Mouse (Mus musculus) c-Kit-positive CD71-positive TER-119-positive erythroid progenitor cells, embryonic 14.5 days (primary cell): ENCODE results near the gene Klhl3.

Source experiments
- DNase-seq: peaks from one replicate; pipeline ENCODE4 v3.0.0-alpha.2; 2013; ENCODE audit warnings: low spot score

Klhl3 gene

GRCm38 (mm10) chr13:58124989-58125388, 11.6 kb upstream of the Klhl3 start:
- no peak for DNase-seq

- no peak for DNase-seq
Observed at GRCm38 (mm10) chr13:58124278-58124677, 10.9 kb upstream of the Klhl3 start.

GRCm38 (mm10) chr13:58123381-58123780, 10.0 kb upstream of the Klhl3 start:
- DNase-seq = no peak

- no peak for DNase-seq
Observed at GRCm38 (mm10) chr13:58122786-58123297, 9.4 kb upstream of the Klhl3 start.

- DNase-seq = peak; percentile 42
Observed at GRCm38 (mm10) chr13:58117318-58118017, 4.1 kb upstream of the Klhl3 start.

GRCm38 (mm10) chr13:58116801-58117200, 3.4 kb upstream of the Klhl3 start:
- DNase-seq = no peak

- no peak for DNase-seq
Observed at GRCm38 (mm10) chr13:58115227-58115626, 1.8 kb upstream of the Klhl3 start.

- no peak for DNase-seq
Observed at GRCm38 (mm10) chr13:58112601-58113041, 771 bp downstream of the Klhl3 start.

GRCm38 (mm10) chr13:58112191-58112590, 1.2 kb downstream of the Klhl3 start:
- DNase-seq = no peak

GRCm38 (mm10) chr13:58111306-58111705, 2.1 kb downstream of the Klhl3 start:
- DNase-seq = no peak

- no peak for DNase-seq
Observed at GRCm38 (mm10) chr13:58090643-58091042, 22.7 kb downstream of the Klhl3 start.

GRCm38 (mm10) chr13:58084396-58084795, 29.0 kb downstream of the Klhl3 start:
- DNase-seq = no peak

- DNase-seq = no peak
Observed at GRCm38 (mm10) chr13:58083521-58083920, 29.9 kb downstream of the Klhl3 start.

GRCm38 (mm10) chr13:58083048-58083447, 30.3 kb downstream of the Klhl3 start:
- DNase-seq = no peak

- no peak for DNase-seq
Observed at GRCm38 (mm10) chr13:58078361-58078760, 35.0 kb downstream of the Klhl3 start.

- DNase-seq = no peak
Observed at GRCm38 (mm10) chr13:58074881-58075280, 38.5 kb downstream of the Klhl3 start.

GRCm38 (mm10) chr13:58074466-58074865, 38.9 kb downstream of the Klhl3 start:
- DNase-seq = no peak

- no peak for DNase-seq
Observed at GRCm38 (mm10) chr13:58073254-58073882, 40.0 kb downstream of the Klhl3 start.

- no peak for DNase-seq
Observed at GRCm38 (mm10) chr13:58071209-58071608, 42.2 kb downstream of the Klhl3 start.

- no peak for DNase-seq
Observed at GRCm38 (mm10) chr13:58070504-58070903, 42.9 kb downstream of the Klhl3 start.

- DNase-seq = no peak
Observed at GRCm38 (mm10) chr13:58068421-58069209, 44.8 kb downstream of the Klhl3 start.

GRCm38 (mm10) chr13:58067540-58068103, 45.8 kb downstream of the Klhl3 start:
- DNase-seq = peak; percentile 17
